Mouse (Mus musculus) ES-E14 (cell line): ENCODE measurements at regions not wholly inside any gene's neighbourhood (a gene's known extent, or its start where the extent isn't known, plus 50 kb on each side); places are given as distances from the start of the nearest gene placed in this dataset.

Source experiments
- CHD2 ChIP-seq: IDR thresholded peaks from 2 replicates; pipeline ENCODE4 v1.6.1; 2014; ENCODE audit warnings: mild to moderate bottlenecking, low read depth, low read length, inconsistent platforms
- HCFC1 ChIP-seq: IDR thresholded peaks from 2 replicates; pipeline ENCODE4 v1.6.1; 2012; ENCODE audit warnings: low read length, inconsistent platforms, borderline replicate concordance; ENCODE audit not compliant: insufficient read depth
- MAFK ChIP-seq: IDR thresholded peaks from 2 replicates; pipeline ENCODE4 v1.6.1; 2014; ENCODE audit warnings: mild to moderate bottlenecking, low read depth, low read length, inconsistent platforms; ENCODE audit not compliant: insufficient read depth

DNA sequence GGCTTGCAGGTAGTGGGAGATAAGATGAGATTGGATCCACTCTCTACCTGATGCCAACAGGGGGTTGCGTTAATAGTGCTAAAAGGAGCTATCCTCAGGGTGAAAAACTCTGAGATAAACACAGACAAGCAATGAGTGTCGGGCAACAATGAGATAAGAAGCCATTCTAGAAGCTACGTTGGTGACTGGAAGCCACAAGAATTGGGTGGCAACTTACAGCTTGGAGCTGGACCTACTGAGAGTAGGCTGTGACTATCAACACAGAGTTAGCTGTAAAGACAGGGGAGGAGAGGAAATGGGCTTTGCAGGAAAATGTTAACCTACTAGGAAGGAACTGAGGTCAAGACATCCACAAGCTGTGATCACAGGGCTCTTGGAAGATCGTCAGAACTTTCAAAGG, 388.9 kb upstream of the Hnrnpa3 start:
- no peak for TF ChIP-seq HCFC1
- TF ChIP-seq MAFK, result no peak
- no peak for TF ChIP-seq CHD2
